Comparison of ENCODE assay signal across 10 mouse cellular contexts in the genomic region with DNA sequence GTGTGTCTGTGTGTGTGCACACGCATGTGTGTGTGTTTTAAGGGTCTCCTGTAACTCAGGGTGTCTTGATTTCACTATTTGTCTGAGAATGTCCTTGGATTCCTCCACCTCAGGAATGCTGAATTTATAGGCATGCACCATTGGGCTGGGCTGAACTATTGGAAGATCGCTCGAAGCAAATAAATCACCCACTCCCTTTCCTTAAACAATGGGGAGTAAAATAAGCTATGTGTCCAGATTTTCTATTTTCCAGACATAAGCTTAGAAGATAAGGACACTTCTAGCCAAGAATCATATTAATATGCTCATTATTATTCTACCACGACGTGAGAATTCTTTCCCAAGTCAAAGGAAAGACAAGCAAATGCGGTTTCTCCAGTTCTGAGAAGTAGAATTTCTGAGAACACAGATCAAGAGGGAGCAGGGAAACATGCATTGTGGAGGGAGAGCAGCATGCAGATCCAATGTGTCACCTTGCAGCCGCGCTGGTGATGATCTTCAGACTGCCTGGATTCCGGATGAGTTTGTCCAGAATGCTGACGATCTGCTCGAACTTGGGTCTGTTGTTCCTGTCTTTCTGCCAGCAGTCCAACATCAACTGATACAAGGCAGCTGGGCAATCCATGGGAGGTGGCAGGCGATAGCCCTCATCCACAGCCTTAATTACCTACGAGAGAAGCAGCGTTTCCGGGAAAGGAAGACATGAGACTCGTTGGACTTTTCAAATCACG.
DNase-seq lines count a peak whose midpoint lies in the region; ATAC-seq lines count a peak whose summit lies in the region.
"Had no signal": no experiment of that assay in that cellular context is flagged by ENCODE, and none has a peak within 500 bp of the region (broad histone marks: within the 10 kb centered on the region; RNA-seq: fewer than 3 reads in every experiment).

No protein-coding gene starts in this region.

- no peak overlapping the region for H3K4me3 ChIP-seq in kidney, embryonic 14.5 days (ENCODE audit: low read length)
- H3K4me3 ChIP-seq in hindbrain, embryonic 10.5 days: no peak overlapping the region
- H3K4me3 ChIP-seq: forebrain, embryonic 12.5 days had no signal

- DNase-seq in kidney, adult 8-10 months: no peak
- DNase-seq in cerebellum, postnatal 25 days: peak; percentile 60 to 62
- peak; percentile 28 for DNase-seq in lung, postnatal 36 days
- DNase-seq in hindbrain, embryonic 10.5 days (ENCODE audit: low spot score): no peak
- DNase-seq in thymus, postnatal 25 days: no peak
- no peak for DNase-seq in retina, embryonic 14.5 days (ENCODE audit: low spot score)
- DNase-seq: layer of hippocampus, postnatal 36 days had no signal

- no peak overlapping the region for H3K4me2 ChIP-seq in kidney, embryonic 14.5 days (replicated peaks; ENCODE audit: low read depth, low read length)
- H3K4me2 ChIP-seq: forebrain, embryonic 12.5 days had no signal

- H3K9me3 ChIP-seq in kidney, embryonic 14.5 days (ENCODE audit: control insufficient read depth, low read length): no peaks in the 10 kb centered on the region
- H3K9me3 ChIP-seq in hindbrain, embryonic 10.5 days: no peaks in the 10 kb centered on the region
- H3K9me3 ChIP-seq: forebrain, embryonic 12.5 days had no signal

- peak; percentile 16; the same call in 1 of the 2 replicates for ATAC-seq in kidney, embryonic 14.5 days (ENCODE audit: low FRiP score, low TSS enrichment)
- peak; percentile 92 for ATAC-seq in cerebellum, adult (ENCODE audit: insufficient number of reproducible peaks, low FRiP score, low TSS enrichment)

- H3K27ac ChIP-seq in kidney, embryonic 14.5 days (ENCODE audit: low read depth, low read length): no peak overlapping the region
- no peak overlapping the region for H3K27ac ChIP-seq in hindbrain, embryonic 10.5 days
- H3K27ac ChIP-seq: forebrain, embryonic 12.5 days had no signal

- H3K4me1 ChIP-seq in kidney, embryonic 14.5 days (ENCODE audit: control insufficient read depth, insufficient read depth, low read length): no peaks in the 10 kb centered on the region
- H3K4me1 ChIP-seq in hindbrain, embryonic 10.5 days (replicated peaks): no peaks in the 10 kb centered on the region
- H3K4me1 ChIP-seq: forebrain, embryonic 12.5 days had no signal

- no peak overlapping the region for H3K9ac ChIP-seq in kidney, embryonic 14.5 days (ENCODE audit: low read depth, low read length)
- H3K9ac ChIP-seq: forebrain, embryonic 12.5 days had no signal

- no peaks in the 10 kb centered on the region for H3K36me3 ChIP-seq in kidney, embryonic 14.5 days (ENCODE audit: control insufficient read depth, insufficient read depth, low read length)
- no peaks in the 10 kb centered on the region for H3K36me3 ChIP-seq in hindbrain, embryonic 10.5 days

- H3K27me3 ChIP-seq in kidney, embryonic 14.5 days (ENCODE audit: control insufficient read depth, insufficient read depth, low read length): no peaks in the 10 kb centered on the region
- no peaks in the 10 kb centered on the region for H3K27me3 ChIP-seq in hindbrain, embryonic 10.5 days (ENCODE audit: insufficient read depth, poor library complexity, severe bottlenecking)
- H3K27me3 ChIP-seq: forebrain, embryonic 12.5 days had no signal

- WGBS in kidney, embryonic 14.5 days: 69% methylated on average over 17 of the region's 17 CpGs
- WGBS in hindbrain, embryonic 10.5 days: 91% methylated on average over 17 of the region's 17 CpGs

Comparison
In these comparisons a context has a peak if more than half of its experiments do, and no peak if none do; other contexts are left out.
1. DNase-seq: peak in cerebellum, postnatal 25 days (2 of 2) and lung, postnatal 36 days (single experiment); none in kidney, adult 8-10 months (0 of 2), hindbrain, embryonic 10.5 days (single experiment), thymus, postnatal 25 days (single experiment) and retina, embryonic 14.5 days (single experiment).